Mouse (Mus musculus): ENCODE measurements around the gene Gm45837. TPM values are rescaled to one million over a fixed set of nuclear protein-coding genes. Genes with fewer than 3 reads are reported as not detected.
A peak's percentile ranks its signal among the peaks of the same experiment; 100 is the strongest.

Gm45837 gene
- polyA plus RNA-seq, 1 experiment from 2014 or later: 0.61 TPM

DNA sequence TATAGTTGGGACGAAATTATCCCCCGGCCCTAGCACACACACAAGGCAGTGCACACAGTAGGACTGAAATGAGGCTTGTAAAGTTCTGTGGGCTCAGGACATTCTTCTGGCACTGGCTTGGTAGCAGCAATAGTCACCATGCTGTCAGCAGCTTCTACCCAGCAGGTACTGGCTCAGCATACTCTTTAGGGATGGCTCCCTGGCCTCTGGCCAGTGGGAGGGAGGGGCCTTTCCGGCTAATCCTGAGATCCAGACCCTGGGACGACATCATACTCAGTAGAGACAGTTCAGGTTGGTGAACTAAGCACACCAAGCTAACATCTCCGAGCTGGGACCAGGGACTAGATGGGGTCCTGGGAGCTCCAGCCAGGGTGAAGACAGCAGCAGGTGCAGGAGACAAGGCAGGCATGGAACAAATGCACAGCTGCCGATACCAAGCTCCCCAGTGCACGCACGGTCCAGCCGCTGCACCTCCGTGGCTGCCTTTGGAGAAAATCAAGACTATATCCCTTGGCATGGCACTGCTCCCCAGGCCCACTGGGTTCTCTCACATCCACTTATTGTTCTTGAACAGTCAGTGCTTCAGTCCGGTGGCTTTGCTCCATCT is 53.1 kb downstream of the Gm45837 start:
- WGBS: 67% methylated on average over 11 of the region's 11 CpGs
- no peak overlapping the region for H3K27ac ChIP-seq (ENCODE audit: low read depth, low read length)
- H3K36me3 ChIP-seq (ENCODE audit: control insufficient read depth, insufficient read depth, low read length): no peaks in the 10 kb centered on the region
- no peak for ATAC-seq
- no peak overlapping the region for H3K4me3 ChIP-seq (ENCODE audit: low read length)
- no peaks in the 10 kb centered on the region for H3K27me3 ChIP-seq (replicated peaks; ENCODE audit: control insufficient read depth, insufficient read depth, low read length)
- H3K9ac ChIP-seq (ENCODE audit: low read depth, low read length): no peak overlapping the region; the same call in 1 of the 2 replicates
- H3K9me3 ChIP-seq (ENCODE audit: control insufficient read depth, low read length): no peaks in the 10 kb centered on the region
- peaks cover 26% of the 10 kb centered on the region for H3K4me1 ChIP-seq (ENCODE audit: control insufficient read depth, insufficient read depth, low read depth, low read length)
- H3K4me2 ChIP-seq (ENCODE audit: low read length): no peak overlapping the region

GRCm38 (mm10) chr7:101464927-101465326 is 54.2 kb downstream of the Gm45837 start:
- Histone ChIP-seq H3K4me2 (ENCODE audit: low read length) (no peak overlapping the region), H3K9ac (ENCODE audit: low read depth, low read length) (no peak overlapping the region), H3K4me1 (ENCODE audit: control insufficient read depth, insufficient read depth, low read depth, low read length) (peaks cover 26% of the 10 kb centered on the region), H3K27me3 (replicated peaks; ENCODE audit: control insufficient read depth, insufficient read depth, low read length) (no peaks in the 10 kb centered on the region), H3K36me3 (ENCODE audit: control insufficient read depth, insufficient read depth, low read length) (no peaks in the 10 kb centered on the region), H3K9me3 (ENCODE audit: control insufficient read depth, low read length) (no peaks in the 10 kb centered on the region), H3K4me3 (ENCODE audit: low read length) (no peak overlapping the region), H3K27ac (ENCODE audit: low read depth, low read length) (peak overlapping the region; percentile 29; the same call in 1 of the 2 replicates)
- 52% methylated on average over 4 of the region's 4 CpGs for WGBS
- peak; percentile 17; the same call in 1 of the 2 replicates for ATAC-seq

DNA sequence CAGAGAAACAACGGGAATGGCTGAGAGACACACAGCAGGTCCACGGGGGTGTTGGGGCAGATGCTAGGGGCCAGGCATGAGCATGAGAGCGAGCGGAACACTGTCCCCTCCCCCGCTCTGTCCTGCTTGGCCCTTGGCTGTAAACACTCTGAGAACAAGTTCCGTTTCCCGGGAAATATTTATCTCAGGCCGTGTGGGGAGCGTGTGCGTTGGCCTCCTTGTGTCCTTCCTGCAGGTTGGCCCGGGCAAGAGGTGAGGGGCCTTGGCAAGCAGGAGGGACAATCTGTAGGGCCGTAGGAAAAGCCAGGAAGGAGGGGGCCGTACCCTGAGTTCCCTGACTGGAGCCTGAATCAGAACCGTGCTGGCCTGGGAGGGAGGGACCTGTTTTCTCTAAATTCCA is 54.7 kb downstream of the Gm45837 start:
- Histone ChIP-seq H3K27ac (ENCODE audit: low read depth, low read length) (peak overlapping the region; percentile 29; the same call in 1 of the 2 replicates), H3K4me3 (ENCODE audit: low read length) (no peak overlapping the region), H3K4me2 (ENCODE audit: low read length) (no peak overlapping the region), H3K27me3 (replicated peaks; ENCODE audit: control insufficient read depth, insufficient read depth, low read length) (no peaks in the 10 kb centered on the region), H3K36me3 (ENCODE audit: control insufficient read depth, insufficient read depth, low read length) (no peaks in the 10 kb centered on the region), H3K9me3 (ENCODE audit: control insufficient read depth, low read length) (no peaks in the 10 kb centered on the region), H3K4me1 (ENCODE audit: control insufficient read depth, insufficient read depth, low read depth, low read length) (peaks cover 24% of the 10 kb centered on the region), H3K9ac (ENCODE audit: low read depth, low read length) (no peak overlapping the region)
- WGBS: 41% methylated on average over 14 of the region's 14 CpGs
- ATAC-seq: peak; percentile 3; the same call in 1 of the 2 replicates

- peak overlapping the region; percentile 25; the same call in 1 of the 2 replicates for H3K27ac ChIP-seq (ENCODE audit: low read depth, low read length)
- no peak overlapping the region for H3K4me2 ChIP-seq (ENCODE audit: low read length)
- H3K4me3 ChIP-seq (ENCODE audit: low read length): no peak overlapping the region
- no peak for ATAC-seq
- WGBS: 86% methylated on average over 8 of the region's 8 CpGs
- peaks cover 22% of the 10 kb centered on the region for H3K4me1 ChIP-seq (ENCODE audit: control insufficient read depth, insufficient read depth, low read depth, low read length)
- no peaks in the 10 kb centered on the region for H3K36me3 ChIP-seq (ENCODE audit: control insufficient read depth, insufficient read depth, low read length)
- H3K9ac ChIP-seq (ENCODE audit: low read depth, low read length): no peak overlapping the region
- no peaks in the 10 kb centered on the region for H3K27me3 ChIP-seq (replicated peaks; ENCODE audit: control insufficient read depth, insufficient read depth, low read length)
- H3K9me3 ChIP-seq (ENCODE audit: control insufficient read depth, low read length): no peaks in the 10 kb centered on the region
Observed at GRCm38 (mm10) chr7:101465850-101466580, 55.3 kb downstream of the Gm45837 start.

GRCm38 (mm10) chr7:101466581-101467081 is 55.9 kb downstream of the Gm45837 start:
- ATAC-seq: no peak
- H3K4me2 ChIP-seq (ENCODE audit: low read length): no peak overlapping the region
- WGBS: 82% methylated on average over 6 of the region's 6 CpGs
- no peaks in the 10 kb centered on the region for H3K36me3 ChIP-seq (ENCODE audit: control insufficient read depth, insufficient read depth, low read length)
- H3K27me3 ChIP-seq (replicated peaks; ENCODE audit: control insufficient read depth, insufficient read depth, low read length): no peaks in the 10 kb centered on the region
- H3K4me3 ChIP-seq (ENCODE audit: low read length): no peak overlapping the region
- peaks cover 22% of the 10 kb centered on the region for H3K4me1 ChIP-seq (ENCODE audit: control insufficient read depth, insufficient read depth, low read depth, low read length)
- no peaks in the 10 kb centered on the region for H3K9me3 ChIP-seq (ENCODE audit: control insufficient read depth, low read length)
- H3K9ac ChIP-seq (ENCODE audit: low read depth, low read length): no peak overlapping the region
- no peak overlapping the region for H3K27ac ChIP-seq (ENCODE audit: low read depth, low read length)

DNA sequence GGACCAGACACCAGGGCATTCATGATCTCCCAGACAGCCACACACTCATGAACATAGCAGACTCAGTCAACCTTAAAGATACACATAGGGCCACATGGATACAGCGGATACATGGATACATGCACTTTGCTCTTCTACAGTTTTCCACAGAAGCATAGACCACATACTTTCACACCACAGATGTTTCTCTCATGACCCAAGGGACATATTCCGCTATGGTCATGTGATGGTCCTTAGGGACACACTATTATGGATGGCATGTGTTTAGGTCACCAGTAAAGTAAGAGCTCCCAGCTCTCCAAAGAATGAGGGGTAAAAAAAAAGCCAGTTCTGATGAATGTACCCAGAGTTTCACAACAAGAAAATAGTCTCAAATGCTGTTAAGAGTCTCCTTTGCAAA is 60.7 kb downstream of the Gm45837 start:
- H3K36me3 ChIP-seq (ENCODE audit: control insufficient read depth, insufficient read depth, low read length): no peaks in the 10 kb centered on the region
- no peaks in the 10 kb centered on the region for H3K9me3 ChIP-seq (ENCODE audit: control insufficient read depth, low read length)
- H3K4me2 ChIP-seq (ENCODE audit: low read length): no peak overlapping the region
- ATAC-seq: no peak
- no peak overlapping the region for H3K9ac ChIP-seq (ENCODE audit: low read depth, low read length)
- peaks cover 6% of the 10 kb centered on the region for H3K4me1 ChIP-seq (ENCODE audit: control insufficient read depth, insufficient read depth, low read depth, low read length)
- 80% methylated on average over 2 of the region's 2 CpGs for WGBS
- no peaks in the 10 kb centered on the region for H3K27me3 ChIP-seq (replicated peaks; ENCODE audit: control insufficient read depth, insufficient read depth, low read length)
- no peak overlapping the region for H3K27ac ChIP-seq (ENCODE audit: low read depth, low read length)
- H3K4me3 ChIP-seq (ENCODE audit: low read length): no peak overlapping the region

DNA sequence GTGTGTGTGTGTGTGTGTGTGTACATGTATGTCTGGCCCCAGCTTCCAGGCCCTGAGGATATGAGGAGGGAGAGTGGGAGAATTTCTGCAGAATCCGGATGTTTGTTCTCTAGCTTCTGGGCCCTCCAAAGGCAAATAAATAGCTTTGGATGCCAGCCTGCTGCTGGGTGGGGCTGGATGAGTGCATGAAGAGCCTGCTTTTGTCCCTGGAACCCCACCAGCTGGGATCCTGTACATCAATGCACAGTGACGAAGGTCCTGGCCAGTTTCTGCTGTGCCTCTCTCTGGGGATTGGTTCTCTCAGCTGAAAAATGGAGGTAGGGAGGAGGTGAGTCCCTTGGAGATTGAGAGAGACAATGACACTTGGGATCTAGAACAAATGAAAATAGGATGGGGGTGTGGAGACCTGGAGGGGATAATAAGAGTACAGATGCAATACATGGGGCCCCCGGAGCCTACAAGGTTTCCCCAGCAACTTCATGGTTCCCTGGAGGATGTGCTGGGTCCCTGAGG is 61.3 kb downstream of the Gm45837 start:
- 52% methylated on average over 3 of the region's 3 CpGs for WGBS
- H3K27ac ChIP-seq (ENCODE audit: low read depth, low read length): no peak overlapping the region

DNA sequence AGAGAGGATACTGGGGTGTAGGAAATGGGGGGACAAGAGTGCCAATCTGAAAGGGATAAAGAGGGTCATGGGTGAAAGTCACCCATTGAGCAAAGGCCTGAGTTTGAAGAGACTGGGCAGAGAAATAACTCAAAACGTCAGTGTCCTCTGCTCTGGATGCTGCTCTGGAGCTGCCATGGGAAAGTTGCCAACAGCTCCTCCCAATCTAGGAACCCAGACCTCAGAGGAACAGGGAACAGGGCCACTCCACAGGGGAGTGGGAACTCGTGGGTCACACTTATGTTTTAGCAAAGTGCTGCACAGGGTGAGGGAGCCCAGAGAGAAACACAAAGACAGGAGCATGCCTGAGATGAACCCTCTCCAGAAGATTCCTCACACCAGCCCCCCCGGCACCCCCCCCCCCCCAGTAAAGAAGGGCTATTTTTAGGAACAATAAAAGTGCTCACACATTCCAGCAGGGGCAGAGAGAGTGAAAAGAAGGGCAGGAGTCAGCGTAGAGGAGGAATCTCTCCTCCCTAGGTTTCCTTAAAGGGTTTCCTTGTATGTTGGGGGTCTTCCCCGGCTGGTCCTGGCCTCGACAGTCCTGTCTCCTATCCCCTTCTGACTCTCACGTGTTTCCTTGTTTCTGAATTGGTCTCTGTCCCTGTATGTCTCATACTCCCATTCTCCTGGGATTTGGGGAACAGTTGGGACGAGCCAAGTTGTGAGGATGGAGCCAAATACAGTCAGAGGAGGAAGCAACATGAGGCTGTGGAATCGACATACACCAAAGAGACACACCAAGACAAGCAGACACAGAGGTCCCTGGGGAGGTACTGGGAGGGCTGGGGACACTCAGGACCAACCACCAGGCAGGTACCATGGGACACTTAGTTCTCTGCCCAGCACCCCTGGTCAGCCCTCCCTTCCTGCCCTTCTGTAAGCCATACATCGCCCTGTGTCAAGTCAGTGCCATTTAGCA is 62.2 kb downstream of the Gm45837 start:
- H3K4me1 ChIP-seq (ENCODE audit: control insufficient read depth, insufficient read depth, low read depth, low read length): no peaks in the 10 kb centered on the region; the same call in 1 of the 2 replicates
- WGBS: 52% methylated on average over 10 of the region's 10 CpGs
- no peak overlapping the region for H3K27ac ChIP-seq (ENCODE audit: low read depth, low read length)
- H3K9ac ChIP-seq (ENCODE audit: low read depth, low read length): no peak overlapping the region
- ATAC-seq: no peak
- no peaks in the 10 kb centered on the region for H3K27me3 ChIP-seq (replicated peaks; ENCODE audit: control insufficient read depth, insufficient read depth, low read length)
- H3K9me3 ChIP-seq (ENCODE audit: control insufficient read depth, low read length): no peaks in the 10 kb centered on the region
- no peak overlapping the region for H3K4me2 ChIP-seq (ENCODE audit: low read length)
- no peak overlapping the region for H3K4me3 ChIP-seq (ENCODE audit: low read length)
- H3K36me3 ChIP-seq (ENCODE audit: control insufficient read depth, insufficient read depth, low read length): no peaks in the 10 kb centered on the region

More for the DNA sequence above, 61.3 kb downstream of the Gm45837 start:
- no peaks in the 10 kb centered on the region for H3K9me3 ChIP-seq (ENCODE audit: control insufficient read depth, low read length)
- no peak overlapping the region for H3K4me2 ChIP-seq (ENCODE audit: low read length)
- H3K4me3 ChIP-seq (ENCODE audit: low read length): no peak overlapping the region
- no peak overlapping the region for H3K9ac ChIP-seq (ENCODE audit: low read depth, low read length)
- peaks cover 1% of the 10 kb centered on the region for H3K4me1 ChIP-seq (ENCODE audit: control insufficient read depth, insufficient read depth, low read depth, low read length)
- no peak; the same call in 1 of the 2 replicates for ATAC-seq
- no peaks in the 10 kb centered on the region for H3K36me3 ChIP-seq (ENCODE audit: control insufficient read depth, insufficient read depth, low read length)
- H3K27me3 ChIP-seq (replicated peaks; ENCODE audit: control insufficient read depth, insufficient read depth, low read length): no peaks in the 10 kb centered on the region

Data from hindbrain, embryonic 16.5 days (tissue).